Mouse (Mus musculus) lung, postnatal 0 days (tissue): Measurements from ENCODE around the gene Rhox2h.
"Not testable (repeated sequence)": the region's sequence is repeated elsewhere in the genome, so short reads cannot be mapped to it uniquely, and the experiment has no call there.

ENCODE experiments used
- CTCF ChIP-seq: IDR thresholded peaks from 2 replicates; pipeline ENCODE4 v1.5.1; 2016; ENCODE audit warnings: antibody characterized with exemption, mild to moderate bottlenecking
- EP300 ChIP-seq: IDR thresholded peaks from 2 replicates; pipeline ENCODE4 v1.6.1; 2016; ENCODE audit warnings: antibody characterized with exemption, mild to moderate bottlenecking, control low read depth

DNA sequence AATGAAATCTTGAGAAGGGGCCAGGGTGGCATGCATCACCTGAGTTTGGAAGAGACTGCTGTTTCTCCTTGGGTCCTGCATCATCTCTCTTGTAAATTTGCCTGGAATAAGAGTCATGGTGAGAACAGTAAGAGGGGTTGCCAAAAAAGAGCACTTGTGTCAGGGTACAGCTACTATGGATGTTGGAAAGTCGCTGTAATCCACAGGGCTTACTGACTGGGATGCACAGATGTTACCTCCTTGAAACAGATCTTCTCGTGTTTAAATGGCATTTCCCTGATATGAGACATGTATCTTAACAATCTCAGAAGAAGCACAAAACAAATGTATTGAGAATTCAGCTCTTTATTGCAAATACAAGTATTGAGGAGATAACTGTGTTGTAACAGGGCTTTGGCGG is 4.4 kb downstream of the Rhox2h start, which contains the start of gene Rhox3h:
- not testable (repeated sequence) for TF ChIP-seq CTCF, EP300
